Mouse (Mus musculus): ENCODE results near the gene AI661453.

Gene AI661453

DNA sequence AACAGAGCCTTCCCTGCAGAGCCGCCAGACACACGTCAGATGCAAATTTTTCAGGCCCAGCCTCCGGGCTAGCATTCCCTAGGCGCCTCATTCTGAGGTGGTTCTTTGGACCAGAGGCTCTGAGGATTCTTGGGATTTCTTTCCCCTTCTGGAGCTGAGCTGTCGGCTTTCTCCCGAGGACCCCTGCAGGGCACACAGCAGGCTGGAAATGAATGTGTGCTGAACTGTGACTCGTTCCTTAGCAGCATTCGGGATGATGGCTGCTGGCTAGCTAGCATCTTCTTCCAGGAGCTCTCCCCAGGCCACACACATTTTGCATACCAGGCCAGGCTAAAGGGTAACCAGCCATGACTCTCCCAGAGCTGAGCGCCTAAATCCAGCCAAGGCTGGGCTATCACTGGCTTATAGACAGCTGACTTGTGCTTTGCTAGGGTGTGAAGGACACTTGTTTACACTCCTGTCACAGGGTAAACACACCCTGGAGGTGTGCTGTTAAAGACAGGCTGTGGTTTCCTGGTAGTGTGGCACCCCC, 4.0 kb downstream of the AI661453 start:
- no peak for DNase-seq (ENCODE audit: low read depth, low spot score)

DNA sequence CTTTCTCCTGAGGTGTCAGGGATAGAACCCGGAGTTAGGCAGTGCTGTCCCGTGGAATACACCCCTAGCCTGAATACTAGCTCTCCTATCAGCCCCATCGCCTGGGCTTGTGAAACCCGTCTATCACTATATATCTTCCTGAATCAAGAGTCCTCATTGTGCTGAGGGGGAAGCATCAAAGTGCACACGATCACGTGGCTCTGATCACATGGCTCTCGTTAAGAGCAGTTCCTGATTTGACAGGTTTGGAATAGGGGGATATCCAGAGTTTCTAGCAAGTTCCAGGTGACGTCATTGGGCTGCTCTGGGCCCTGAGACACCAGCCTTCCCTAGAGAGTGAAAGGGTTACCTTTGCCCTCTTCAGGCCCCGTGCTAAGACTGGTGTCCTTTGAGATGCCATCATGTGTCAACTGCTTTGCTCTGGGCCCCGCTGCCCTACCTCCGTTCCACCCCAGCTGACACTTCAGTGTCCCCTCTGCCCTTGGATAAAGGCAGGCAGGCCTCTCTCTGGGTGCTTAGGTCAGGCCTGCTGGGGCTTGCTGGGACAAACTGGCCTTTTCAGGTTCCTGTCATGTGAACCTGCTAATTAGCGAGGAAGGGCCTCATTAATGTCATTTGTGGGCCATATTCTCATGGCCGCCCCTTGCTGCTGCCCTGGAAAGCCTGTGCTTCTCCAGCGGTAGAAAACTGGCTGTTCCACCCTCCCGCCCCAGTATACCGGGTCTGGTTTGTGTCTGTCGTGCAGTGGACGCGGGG, 5.1 kb downstream of the AI661453 start:
- DNase-seq (ENCODE audit: low read depth, low spot score) = no peak

DNA sequence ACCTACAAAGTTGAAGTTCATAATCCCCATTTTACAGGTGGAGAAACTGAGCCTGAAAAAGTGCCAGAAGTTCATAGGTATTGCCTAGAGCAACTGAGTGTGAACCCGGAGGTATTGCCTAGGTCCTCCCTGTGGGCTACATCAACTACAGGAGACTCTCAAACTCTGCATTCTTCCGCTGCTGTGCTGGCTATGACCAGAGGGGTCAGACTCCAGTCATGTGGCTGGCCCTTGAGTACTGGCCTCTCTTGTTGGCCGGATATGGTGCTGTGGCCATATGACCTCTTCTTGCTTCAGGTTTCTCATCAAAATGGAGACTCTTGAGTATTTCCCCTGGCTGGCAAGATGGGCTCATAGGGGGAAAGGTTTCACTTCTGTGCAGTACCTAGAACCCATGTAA, 5.9 kb downstream of the AI661453 start:
- no peak for DNase-seq (ENCODE audit: low read depth, low spot score)

DNA sequence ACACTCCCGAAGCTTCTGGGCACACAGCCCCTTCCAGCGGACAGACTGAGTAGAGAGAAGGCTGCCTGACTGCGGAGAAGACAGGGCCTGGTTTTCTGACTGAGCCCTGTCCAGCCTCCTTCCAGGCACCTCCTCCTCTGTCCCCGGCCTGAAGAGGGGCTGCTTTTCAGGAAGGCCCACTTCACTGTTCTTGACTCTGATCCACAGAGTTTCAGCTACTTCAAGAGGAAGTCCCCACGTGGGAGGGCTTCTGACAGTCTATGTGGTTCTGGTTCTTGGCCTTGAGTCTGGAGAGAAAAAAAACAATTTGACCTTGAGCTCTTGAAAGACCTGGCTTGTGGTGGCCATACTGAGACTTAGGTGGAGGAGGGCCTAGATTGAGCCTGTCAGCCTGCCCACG, 7.7 kb downstream of the AI661453 start:
- DNase-seq (ENCODE audit: low read depth, low spot score) = no peak

DNA sequence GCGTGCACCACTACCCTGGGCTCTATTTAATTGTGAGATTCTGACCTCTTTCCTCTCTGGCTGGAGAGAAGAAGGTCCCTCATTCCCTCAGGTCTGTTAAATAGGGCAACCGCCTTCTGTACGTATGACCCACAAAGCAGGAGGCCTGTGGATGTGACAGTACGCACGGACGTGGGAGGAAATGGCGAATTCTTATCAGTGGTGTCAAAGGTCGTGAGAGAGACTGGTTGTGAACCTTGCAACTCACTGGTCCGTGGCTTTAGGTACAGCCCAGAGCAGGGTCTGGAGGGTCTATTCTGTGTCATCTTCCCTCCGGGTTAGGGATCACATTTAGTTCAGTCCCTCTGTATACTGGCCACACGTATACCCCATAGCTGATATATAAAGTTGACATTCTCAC, 9.1 kb downstream of the AI661453 start:
- DNase-seq (ENCODE audit: low read depth, low spot score) = no peak

DNA sequence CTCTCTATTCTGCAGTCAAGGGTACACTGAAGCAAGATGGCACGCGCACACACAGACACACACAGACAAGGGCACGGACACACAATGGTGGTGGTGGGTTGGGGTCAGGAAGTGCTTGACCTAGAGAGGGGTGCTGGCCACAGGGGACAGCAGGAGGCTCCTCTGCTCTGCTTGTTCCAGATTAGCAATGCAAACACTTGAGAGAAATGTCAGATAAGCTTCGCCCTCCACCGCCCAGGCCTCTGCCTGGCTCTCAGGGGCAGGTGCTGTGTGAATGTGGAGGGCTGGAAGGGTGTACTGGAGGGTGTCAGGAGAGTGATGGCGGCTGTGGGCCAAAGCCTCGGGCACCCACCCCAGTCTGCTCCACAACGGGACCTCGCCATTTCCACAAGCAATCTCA, 9.6 kb downstream of the AI661453 start:
- no peak for DNase-seq (ENCODE audit: low read depth, low spot score)

DNA sequence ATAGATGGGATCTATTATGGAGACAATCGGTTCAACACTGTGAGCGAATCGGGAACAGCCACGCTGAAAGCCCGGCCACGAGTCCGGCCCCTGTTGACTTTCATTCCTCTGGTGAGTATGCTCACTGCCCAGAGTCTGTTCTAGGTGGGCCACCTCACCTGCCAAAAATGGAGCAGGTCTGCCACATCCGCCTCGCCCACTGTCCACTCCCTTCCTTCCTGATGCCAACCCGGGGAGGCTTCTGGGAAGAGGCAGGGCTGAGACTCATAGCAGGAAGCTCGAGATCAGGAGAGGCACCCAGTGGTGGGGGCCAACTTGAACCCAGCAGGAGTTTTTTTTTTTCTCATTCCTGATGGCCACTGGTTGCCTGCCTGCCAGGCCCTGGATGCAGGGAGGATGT, 10.1 kb downstream of the AI661453 start:
- no peak for DNase-seq (ENCODE audit: low read depth, low spot score)

DNA sequence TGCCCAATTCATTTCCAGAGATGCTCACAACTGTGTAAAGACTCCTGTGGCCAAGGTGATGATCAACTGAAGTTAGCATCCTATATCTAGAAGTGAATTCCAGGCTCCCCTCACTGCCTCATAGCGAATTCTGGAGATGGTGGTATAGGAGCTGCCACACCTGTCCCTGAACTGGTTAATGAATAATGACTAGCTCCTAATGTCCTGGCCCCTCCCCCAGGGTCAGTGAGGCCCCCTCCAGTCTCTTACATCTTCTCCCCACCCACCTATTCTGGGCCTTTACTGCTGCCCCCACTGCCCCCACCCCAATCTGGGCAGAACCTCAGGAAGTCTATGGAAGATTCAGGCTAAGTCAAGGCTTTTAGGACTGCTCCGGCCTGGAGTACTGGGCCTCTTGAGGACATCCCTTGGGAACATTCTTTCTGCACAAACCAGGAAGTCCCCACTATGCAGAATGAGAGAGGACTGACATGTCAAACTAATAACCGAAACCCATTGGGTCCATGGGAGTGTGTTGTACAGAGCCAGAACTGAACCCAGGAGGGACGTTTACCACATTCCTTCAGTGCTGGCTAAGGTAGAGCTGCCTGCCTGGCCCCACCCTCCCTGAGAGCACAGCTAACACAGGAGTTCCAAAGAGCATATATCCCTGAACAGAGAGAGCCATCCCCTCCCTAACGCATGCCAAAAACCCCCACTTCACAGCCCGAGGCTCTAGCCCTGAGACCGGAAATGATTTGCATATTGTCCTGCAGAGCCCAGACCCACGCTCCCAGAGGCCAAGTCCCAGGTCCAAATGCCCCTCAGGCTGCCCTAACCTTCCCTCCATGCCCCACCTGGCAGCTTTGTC, 12.3 kb downstream of the AI661453 start:
- no peak for DNase-seq (ENCODE audit: low read depth, low spot score)

DNA sequence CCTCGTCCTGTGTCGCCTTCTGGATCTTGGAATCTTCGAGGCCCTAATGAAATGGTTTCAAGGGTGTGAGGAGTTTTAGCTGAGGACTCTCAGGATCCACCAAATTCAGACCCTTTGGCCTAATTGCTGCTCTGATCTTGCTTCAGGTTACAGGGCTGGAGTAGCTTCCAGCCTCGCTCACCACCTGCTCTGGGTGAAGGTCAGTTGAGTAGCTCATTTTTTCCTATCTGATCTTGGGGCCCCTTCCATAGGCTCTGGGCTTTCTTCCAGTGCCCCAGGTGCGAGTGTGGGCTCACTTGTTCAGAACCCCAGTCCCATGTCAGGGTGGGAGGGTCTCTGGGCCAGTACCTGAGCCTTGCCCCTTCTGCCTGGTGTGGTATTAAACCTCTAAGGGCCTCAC, 13.0 kb downstream of the AI661453 start:
- no peak for DNase-seq (ENCODE audit: low read depth, low spot score)

DNA sequence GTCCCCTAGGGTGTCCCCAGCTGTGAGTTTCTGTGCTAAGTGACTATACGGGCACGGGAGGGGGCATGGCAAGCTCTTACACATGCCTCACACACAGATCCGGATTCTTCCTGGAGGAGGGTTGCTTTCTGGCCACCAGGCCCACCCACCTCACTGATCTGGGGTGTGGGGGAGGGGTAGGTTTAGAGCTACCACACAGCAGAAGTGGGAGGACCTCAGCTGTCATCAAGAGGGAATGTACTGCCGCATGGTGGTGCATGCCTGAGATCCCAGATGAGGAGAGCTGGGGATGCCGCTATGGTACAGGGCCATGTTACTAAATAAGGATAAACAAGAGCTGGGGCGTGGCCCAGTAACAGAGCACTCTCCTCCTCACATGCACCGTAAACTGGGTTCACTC, 13.8 kb downstream of the AI661453 start:
- DNase-seq (ENCODE audit: low read depth, low spot score) = no peak

DNA sequence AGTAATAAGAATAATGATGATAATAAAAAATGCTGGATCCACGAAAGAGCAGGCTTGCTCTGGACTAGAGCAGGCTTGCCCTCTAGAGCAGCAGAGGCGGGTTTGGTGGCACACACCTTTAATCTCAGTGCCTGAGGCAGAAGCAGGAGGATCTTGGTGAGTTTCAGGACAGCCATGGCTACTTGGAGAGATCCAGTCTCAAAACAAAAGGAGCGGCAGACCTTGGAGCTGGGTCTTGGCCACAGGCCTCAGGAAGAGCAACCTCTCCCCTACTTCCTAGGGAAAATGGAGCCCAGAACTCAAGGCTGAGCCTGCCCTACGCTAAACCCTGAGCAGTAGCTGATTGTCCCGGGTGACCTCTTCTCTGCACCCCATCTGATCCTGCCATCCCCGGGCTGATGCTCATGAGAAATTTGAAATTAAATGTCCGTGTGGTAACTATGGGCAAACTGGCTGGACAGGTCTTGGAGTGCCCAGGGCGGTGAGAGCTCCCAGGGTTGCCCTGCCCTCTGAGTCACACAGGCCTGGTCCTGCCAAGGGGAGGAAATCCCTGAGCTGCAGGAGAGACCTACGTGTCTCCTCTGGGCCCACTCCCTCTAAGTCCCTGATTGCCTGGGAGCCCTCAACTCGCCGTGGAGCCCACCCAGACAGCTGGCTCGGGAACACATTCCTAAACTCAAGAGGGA, 14.6 kb downstream of the AI661453 start:
- DNase-seq (ENCODE audit: low read depth, low spot score) = no peak

DNA sequence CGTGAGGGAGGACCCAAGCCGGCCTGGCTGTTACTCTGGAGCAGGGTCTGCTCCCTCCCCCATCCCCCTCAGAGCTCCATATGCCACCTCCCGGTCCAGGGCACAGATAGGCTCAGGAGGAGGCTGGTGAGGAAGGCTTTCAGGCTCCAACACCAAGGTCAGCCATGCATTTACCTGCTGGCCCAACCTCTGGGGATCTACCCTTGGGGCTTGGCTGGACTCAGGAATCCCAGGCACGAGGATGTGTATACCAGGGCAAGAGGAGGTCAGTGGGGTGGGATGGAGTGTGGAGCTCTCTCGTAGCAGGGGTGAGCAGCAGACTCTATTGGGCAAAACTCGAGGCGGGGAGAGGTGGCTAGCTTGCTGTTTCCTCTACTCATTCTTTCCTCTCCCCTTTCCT, 16.5 kb downstream of the AI661453 start:
- DNase-seq (ENCODE audit: low read depth, low spot score) = no peak

DNA sequence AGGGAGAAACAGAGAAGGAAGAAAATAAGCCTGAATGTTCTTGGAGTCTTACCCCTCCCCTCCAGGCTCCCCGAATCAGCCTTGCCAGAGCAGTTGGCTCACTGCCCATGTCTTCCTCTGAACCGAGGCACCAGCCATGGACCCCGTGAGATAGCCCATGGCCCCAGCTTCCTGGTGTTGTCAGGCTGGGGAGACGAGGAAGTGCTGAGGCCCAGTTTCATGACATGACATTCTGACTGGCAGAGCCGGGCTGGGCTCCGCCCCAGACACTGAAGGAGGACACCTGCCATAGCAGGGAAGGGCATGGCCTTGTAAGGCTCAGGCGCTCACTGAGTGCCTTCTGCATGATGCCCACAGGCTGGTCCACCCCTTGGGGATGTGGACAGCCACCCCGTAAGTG, 18.3 kb downstream of the AI661453 start:
- no peak for DNase-seq (ENCODE audit: low read depth, low spot score)

DNA sequence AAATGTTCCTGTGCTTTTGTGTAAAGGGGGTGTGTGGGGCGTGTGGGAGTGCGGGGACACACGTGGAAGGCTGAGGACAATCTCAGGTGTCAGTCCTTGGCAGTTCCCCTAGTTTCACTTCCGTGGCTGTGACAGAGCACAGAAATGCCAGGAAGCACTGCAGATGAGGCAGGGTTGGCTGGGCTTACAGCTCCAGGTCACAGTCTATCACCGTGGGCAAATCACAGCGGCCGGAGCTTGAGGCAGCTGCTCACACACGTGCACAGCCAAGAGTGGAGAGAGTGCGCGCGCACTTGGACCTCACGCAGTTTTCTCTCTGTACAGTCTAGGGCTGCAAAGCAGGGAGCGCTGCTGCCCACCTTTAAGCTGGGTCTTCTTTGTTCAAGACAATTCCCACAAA, 21.9 kb downstream of the AI661453 start:
- DNase-seq (ENCODE audit: low read depth, low spot score) = no peak

DNA sequence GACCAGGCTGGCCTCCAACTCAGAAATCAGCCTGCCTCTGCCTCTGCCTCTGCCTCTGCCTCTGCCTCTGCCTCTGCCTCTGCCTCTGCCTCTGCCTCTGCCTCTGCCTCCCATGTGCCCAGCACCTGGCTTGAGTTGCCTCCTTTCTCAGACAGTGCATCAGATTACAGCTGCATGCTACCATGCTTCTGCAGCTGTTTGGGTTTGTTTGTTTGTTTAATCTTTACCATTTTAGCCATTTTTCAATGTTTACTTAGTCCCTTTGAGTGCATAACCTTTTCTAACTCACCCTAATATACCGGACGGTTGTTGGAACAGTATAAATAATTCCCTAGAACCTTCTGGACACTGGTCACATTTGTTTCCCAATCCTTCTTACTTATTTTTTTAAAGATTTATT, 22.5 kb downstream of the AI661453 start:
- DNase-seq (ENCODE audit: low read depth, low spot score) = no peak

DNA sequence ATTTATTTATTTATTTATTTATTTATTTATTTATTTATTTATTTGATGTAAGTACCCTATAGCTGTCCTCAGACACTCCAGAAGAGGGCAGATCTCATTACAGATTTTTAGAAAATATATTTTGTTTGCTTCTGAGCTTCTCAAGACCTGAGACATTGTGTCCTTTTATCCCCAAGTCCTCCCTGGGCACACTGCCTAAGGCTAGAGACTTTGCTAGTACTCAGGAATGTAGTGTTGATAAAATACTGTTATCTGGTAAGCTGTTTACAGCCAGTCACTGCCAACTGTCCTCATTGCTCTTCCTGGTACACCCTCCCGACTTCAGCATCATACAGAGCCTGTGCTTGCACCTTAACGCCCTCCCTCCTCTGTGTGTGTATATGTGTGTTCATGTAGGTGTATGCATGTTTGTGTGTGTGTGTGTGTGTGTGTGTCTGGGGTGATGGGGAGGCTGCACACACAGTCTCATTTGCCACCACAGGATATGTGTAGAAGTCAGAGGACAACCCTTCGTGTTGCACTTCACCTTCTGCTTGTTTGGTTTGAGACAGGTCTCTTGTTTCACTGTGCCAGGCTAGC, 23.0 kb downstream of the AI661453 start:
- DNase-seq (ENCODE audit: low read depth, low spot score) = no peak

DNA sequence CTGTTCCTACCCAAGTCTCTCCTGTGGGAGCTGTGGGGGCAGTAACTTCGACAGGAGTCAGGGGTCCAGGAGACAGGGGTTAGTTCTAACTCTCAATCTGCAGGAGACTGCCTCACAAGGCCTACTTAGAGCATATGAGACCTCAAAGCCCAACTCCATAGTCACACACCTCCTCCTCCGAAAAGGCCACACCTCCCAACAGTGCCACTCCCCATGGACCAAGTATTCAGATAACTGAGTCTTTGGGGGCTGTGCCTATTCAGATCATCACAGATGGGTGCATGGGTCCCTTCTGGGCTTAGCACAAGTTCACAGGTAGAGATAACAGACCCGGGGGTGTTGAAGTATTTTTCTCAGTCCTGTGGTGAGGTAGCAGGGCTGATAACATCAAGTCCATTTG, 25.3 kb downstream of the AI661453 start:
- no peak for DNase-seq (ENCODE audit: low read depth, low spot score)

DNA sequence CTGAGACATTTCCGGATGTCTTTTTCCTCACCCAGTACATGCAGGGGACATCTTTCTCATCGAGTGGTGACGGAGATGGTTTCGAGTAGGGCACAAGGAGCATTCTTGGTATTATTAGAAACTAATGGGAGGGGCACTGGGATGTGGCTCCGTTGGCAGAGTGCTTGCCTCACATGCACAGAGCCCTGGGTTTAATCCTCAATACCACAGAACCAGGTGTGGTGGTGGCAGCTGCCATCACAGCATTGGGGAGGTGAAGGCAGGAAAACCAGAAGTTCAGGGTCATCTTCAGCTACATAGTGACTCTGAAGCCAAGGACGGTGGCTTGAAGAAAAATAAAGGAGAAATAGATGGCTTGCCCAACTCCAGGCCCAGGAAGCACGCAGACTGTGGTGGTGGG, 25.8 kb downstream of the AI661453 start:
- DNase-seq (ENCODE audit: low read depth, low spot score) = no peak

DNA sequence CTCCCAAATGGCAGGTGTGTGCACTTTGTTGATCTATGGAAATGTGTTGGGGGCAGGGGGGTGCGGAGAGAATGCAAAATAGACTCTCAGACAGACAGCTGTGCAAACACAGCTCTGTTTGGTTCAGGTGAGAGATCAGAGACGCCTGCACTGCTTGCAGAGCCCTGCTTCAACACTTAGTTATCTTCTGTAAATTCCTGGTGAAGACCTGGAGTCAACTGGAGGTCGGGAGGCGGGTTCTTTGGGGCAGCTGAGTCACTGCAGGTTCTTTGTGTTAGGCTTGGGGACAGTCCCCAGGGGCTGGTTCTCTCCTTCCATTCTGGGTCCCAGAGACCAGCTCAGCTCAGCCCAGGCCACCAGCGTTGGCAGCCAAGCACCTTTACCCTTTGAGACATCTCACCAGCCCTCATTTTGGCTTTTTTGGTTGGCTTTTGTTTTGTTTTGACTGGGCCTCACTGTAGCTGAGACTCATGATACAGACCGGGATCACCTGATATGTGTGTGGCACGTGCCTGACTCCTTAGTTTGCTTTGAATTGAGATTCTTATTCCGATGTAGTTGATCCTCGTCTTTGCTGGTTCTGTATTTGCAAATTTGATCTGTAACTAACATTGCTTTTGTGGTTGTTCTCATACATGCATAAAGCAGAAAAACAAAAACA, 26.4 kb downstream of the AI661453 start:
- no peak for DNase-seq (ENCODE audit: low read depth, low spot score)

DNA sequence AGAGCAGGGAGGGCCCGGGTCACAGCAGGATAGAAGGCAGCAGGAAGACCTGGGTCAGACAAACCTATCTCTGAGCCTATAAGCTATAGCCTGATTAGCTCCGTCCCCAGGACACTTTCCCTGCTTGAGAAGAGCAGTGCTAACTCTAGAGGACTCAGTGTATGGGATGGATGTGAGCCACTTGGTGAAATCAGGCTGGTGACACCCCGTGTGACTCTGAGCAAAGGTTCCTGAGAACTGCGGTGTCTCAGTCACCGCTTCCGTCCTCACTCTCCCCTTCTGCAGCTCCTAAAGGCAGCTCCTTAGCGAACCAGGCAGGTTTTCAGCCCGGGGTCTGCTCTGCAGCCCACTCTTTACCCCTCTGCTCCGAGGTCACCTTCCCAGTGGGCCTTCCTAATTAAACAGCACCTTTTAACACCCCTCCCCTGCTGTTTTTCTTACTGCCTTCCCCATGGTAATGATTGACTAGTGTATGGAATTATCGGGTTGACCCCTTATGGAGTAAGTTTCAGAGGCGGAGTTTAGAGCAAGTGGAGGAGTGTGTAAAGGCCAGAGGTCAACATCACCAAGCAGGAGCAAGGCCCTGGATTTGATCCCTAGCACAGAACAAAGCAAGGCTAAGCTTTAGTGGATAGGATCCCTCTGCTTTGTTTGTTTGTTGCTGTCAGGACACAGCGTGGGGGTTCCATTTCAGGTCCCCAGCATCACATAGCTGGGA, 28.0 kb downstream of the AI661453 start:
- DNase-seq (ENCODE audit: low read depth, low spot score) = no peak

DNA sequence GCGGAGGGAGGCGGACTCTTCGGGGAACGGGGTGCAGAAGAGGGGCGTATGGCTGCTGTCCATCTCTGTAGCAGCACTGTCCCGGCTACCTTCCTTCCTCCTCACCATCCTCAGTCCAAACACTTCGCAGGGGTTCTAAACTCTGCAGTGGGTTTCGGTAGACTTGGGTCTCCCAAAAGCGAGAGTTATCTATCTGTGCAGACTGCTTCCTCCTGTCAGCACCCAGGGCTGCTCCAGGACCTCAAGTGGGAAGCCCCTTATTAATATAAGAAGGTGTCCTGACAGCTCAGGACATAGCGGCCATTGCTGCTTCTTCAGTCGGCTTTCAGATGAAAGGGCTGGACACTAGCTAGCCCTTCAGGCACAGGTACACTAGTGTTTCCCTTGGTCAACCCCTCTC, 28.6 kb downstream of the AI661453 start:
- DNase-seq (ENCODE audit: low read depth, low spot score) = no peak
